Mouse (Mus musculus) layer of hippocampus, adult 8-10 months (tissue): Measurements from ENCODE around the gene Chn2. TPM values are rescaled to one million over a fixed set of nuclear protein-coding genes. Genes with fewer than 3 reads are reported as not detected.
A peak's percentile ranks its signal among the peaks of the same experiment; 100 is the strongest.

Experiments used
- DNase-seq, 2 experiments: peaks; one replicate each; pipeline ENCODE4 v3.0.0; 2022; ENCODE audit warnings: low spot score in 2 of 2
- total RNA-seq, 4 experiments: library from RNA; stranded (reverse); gene quantifications; 2 replicates each; pipeline ENCODE4 v1.2.4; 2022

Gene Chn2
- total RNA-seq, 4 experiments from 2014 or later = 22.1 to 26.4 (median 24.1) TPM

- no peak for DNase-seq
Observed at GRCm38 (mm10) chr6:54117001-54117591, 77.7 kb downstream of the Chn2 start.

- DNase-seq = no peak
Observed at GRCm38 (mm10) chr6:54118395-54118794, 79.0 kb downstream of the Chn2 start.

- no peak for DNase-seq
Observed at GRCm38 (mm10) chr6:54118897-54119296, 79.5 kb downstream of the Chn2 start.

- DNase-seq = no peak
Observed at GRCm38 (mm10) chr6:54119461-54119860, 80.1 kb downstream of the Chn2 start.

DNA sequence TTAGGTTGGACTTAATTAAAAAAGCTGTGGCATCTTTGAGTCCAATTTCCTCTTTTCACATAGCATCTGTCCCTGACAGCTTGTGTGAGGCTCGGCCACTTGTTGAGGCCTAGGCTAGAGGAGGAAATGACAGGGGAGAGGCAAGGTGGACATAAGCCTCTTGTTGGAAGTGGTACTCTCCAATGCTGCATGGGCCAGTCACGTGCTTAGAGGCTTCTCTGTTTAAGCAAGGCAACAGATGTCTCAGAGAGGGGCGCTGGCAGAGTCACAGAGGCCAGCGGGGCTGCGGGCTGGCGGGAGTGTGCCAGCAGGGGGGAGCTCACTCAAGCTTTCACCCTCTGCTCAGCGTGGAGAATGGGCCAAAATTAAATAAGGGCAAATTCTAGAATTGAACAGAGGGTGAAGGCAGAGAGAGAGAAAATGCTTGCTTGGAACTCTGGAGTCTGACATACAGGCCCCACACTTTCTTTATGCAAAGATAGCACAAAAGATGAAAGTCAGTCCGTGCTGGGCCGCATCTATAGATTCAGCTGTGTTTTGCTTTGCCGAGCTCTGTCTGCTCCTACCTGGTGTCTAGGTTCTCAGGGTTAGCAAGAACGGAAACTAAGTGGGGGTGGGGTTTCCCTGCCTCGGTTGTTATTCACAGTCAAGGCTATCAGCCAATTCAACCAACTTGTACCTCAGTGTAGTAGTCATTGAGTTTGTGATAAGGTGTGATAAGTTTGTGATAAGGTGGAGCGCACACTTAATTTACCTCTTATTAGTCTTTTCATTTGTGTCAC lies 80.7 kb downstream of the Chn2 start:
- DNase-seq = peak; percentile 12 to 22

GRCm38 (mm10) chr6:54120889-54121288 lies 81.5 kb downstream of the Chn2 start:
- DNase-seq = no peak

DNA sequence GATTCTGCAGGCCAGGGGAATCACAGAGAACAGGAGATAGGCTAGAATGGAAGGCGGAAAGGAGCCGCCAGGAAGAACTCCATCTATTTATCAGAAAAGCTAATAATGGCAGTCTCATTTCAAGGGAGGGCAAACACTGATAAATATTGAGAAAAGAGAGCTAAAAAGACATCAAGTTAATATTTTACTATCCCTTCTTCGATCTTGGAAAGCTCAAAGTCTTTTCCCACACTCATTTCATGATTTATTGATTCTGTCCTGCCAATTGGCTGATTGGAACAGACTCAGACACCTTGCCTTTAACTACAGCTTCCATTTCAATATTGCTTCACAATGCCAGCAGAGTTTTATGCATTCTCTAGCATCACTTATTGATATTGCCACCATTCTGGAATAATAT lies 85.2 kb downstream of the Chn2 start:
- DNase-seq = no peak

GRCm38 (mm10) chr6:54125536-54125935 lies 86.2 kb downstream of the Chn2 start:
- no peak for DNase-seq

DNA sequence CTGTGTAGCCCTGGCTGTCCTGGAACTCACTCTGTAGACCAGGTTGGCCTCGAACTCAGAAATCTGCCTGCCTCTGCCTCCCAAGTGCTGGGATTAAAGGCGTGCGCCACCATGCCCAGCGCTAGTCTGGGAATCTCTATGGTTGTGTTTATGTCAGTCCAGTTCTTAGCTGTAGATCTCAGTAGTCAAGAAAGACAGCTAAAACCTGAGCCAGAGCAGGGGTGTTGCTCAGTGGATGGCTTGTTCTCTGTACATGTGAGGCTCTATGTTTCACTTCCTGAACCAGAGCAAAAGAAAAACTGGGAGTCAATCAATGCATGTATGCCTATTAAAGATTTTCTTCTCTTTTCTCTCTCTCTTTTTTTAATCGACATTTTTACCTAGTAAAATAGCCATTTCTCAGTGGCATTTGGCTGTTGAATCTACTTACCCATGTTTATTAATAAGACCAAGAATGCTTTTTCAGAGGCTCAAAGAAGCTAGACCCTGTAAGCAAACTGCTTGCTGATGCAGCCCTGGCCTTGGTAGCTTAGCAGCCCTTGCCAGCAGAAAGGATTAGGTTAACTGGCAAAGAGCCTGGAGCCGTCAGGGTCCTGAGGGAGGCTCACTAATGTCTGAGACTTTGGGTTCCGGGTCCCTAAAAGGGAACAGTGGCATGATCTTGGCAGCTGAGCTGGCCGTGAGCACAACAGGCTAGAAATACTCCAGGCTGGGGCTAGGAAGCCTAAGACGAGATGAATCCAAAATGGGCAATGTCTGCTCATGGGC lies 87.1 kb downstream of the Chn2 start:
- DNase-seq = peak; percentile 11 to 22

GRCm38 (mm10) chr6:54126993-54127697 lies 87.8 kb downstream of the Chn2 start:
- no peak for DNase-seq

- no peak for DNase-seq
Observed at GRCm38 (mm10) chr6:54128702-54129101, 89.3 kb downstream of the Chn2 start.

DNA sequence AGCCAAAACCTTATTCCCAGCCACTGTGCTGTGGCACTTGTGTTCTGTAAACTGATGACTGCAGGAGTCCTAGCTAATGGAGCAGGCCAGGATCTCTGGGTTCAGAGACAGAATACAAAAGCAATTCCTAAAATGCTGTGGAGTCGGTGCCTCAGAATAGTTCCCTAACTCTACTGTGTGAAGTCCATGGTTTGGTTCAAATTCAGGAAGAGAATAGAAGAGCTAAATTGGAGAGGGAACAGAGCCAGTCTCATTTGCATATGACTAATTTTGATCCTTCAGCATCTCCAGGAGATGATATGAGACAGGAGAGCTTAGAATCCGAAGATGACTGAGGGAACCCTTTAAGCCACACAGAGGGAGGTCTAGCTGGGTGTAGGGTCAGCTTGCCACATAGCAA lies 90.2 kb downstream of the Chn2 start:
- no peak for DNase-seq

DNA sequence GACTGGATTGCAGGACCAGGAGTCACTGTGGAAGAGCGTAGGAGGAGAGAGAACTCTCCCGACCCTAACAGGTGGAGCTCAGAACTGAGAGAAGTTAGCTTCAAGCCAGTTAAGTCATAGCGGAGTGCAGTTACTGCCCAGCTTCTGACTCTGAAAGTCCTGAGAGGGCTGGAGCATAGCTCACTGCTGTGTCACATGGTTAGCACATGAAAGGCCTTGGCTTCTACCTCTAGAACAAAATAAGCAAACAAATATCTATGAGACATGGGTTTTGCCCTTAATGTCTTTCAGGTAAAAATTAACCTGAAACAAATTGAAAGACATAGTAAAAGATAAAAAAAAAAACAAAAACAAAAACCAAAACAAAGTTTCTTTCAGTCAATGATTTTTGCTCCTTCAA lies 91.5 kb downstream of the Chn2 start:
- DNase-seq = no peak

- no peak for DNase-seq
Observed at GRCm38 (mm10) chr6:54132576-54132975, 93.2 kb downstream of the Chn2 start.

GRCm38 (mm10) chr6:54133231-54133630 lies 93.9 kb downstream of the Chn2 start:
- DNase-seq = no peak

GRCm38 (mm10) chr6:54138157-54138556 lies 98.8 kb downstream of the Chn2 start:
- no peak for DNase-seq

DNA sequence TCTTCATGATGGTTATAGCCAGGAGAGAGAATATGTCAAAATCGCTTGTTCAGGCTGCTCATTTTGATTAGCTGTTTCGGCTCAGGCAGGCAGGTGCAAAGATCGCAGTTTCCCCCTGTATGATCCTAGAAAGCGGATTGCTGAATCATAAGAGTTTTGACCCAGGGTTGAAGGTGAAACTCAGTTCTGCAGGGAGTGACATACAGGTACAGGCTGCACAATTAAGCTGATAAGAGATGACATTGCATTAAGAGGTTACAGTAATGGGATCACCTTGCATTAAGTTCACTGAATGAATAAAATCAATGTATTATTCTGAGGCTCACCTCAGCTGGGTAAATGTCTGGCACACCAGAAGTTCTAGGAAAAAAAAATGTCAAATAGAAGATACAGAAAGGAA lies 101.1 kb downstream of the Chn2 start:
- DNase-seq = no peak

DNA sequence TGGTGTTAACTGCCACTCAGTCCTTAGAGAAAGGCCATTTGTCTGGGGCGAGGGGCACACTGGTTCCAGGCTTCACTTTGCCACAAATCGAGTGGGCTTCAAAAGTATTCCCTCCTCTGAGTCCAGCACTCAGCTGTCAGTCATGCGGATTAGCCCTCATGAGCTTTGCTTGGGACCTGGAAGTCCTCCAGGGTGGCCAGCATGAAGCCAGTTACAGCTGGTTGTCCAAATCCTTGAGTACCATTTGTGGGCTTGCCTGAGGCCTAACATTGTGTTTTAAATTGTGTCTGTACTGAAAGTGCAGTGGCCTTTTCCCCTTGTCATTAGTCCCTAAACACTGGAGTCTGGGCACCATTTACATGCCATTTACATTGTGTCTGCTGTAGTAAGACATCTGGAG lies 101.8 kb downstream of the Chn2 start:
- no peak for DNase-seq

DNA sequence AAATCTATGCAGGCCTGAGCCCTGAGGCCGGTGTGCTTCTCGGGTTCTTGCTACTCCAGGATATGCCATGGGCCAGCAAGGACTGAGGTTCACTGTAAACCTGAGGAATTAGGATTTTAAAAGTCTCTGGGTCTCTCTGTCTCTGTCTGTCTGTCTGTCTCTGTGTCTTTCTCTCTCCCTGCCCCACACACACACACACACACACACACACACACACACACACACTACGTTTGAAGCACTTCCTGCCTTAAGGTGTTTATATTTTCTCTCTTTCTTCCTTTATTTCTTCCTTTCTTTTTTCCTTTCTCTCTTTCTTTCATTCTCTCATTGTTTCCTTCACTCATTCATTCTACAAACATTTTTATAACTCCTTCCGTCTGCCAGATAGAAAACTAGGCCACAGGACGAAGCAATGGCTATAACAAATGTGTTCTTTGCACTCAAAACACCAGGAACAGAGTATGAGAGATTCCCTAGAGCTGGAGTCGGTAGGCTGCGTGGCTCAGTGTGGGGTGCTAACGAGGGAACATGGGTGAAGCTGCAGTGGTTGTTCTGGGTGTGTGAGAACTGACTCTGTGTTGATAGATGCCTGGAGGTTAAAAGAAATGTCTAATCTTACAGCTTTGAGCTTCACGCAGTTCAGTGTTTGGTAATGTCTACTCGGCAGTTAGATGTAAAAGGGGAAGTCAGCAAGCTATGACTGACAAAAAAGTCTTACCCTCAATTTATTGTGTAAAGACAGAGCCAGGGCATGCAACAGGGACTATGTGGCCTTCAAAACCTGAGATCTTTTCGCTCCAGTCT lies 103.7 kb downstream of the Chn2 start:
- DNase-seq = no peak

GRCm38 (mm10) chr6:54143652-54143960 lies 104.3 kb downstream of the Chn2 start:
- DNase-seq = no peak
